Mouse (Mus musculus): ENCODE data around the gene Tex26.

- no peak for TF ChIP-seq CTCF (IDR thresholded peaks at IDR 0.05; ENCODE audit: borderline replicate concordance, insufficient read depth, low read depth, low read length)
- no peak for TF ChIP-seq POLR2A (IDR thresholded peaks at IDR 0.05; ENCODE audit: borderline replicate concordance, insufficient read depth, low read length)
Observed at GRCm38 (mm10) chr5:149513438-149514086, 74.1 kb downstream of the Tex26 start.
